Mouse (Mus musculus) gastrocnemius, postnatal 25 days (tissue): ENCODE measurements at regions not wholly inside any gene's neighbourhood (a gene's known extent, or its start where the extent isn't known, plus 50 kb on each side); places are given as distances from the start of the nearest gene placed in this dataset.

Experiments
- DNase-seq: peaks from one replicate; pipeline ENCODE4 v3.0.0; 2022

DNA sequence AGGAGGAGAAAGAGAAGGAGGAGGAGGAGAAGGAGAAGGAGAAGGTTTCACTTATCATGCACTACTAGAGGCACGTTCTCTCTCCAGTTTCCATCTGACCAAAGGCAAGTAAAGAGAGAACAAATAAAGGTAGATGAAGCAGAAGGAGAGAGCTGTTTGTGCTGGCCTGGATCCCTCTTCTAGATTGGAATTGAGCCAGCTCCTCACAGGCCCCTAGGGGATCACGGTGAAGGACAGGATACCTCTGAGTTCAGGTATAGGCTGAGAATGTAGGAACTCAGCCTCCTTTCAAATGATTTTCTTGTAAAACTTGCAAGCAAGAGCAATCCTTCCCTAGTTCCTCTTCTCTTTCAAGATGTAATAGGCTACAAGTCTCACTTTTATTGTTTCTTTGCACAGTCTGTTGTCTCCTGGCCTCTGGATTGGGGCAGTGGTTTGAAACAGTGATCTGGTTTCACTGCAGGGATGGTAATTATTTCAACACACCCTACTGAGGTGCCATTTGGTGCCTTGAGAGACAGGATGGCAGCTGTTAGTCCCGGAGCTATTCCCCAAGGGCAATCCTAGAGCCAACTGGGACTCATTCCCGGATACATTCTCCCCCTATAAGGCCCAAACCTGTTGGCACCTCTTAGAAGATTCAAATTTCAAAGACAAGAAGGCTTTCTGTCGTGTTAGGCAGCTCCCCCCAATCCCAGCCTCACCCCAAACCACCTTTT is 134.8 kb downstream of the Gm9817 start:
- peak; percentile 11 for DNase-seq

DNA sequence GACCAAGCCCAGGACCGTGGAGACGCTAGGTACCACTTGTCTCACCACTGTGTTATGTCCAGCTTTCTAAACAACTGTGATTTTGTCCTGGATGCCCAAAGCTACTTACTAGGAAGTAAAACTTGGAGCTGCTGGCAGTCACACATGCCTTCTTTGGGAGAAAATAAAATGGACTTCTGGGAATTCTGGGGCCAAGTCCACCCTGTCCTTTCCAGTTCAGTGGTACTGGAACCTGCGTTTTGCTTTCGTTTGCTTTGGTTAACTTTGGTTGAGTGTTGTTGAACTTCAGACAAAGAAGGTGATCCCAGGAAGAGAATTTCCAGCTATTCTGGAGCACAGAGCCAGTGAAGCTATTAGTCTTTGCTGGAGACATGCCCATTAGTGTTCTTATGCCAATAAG is 139.8 kb downstream of the Gm9817 start:
- DNase-seq, result no peak

DNA sequence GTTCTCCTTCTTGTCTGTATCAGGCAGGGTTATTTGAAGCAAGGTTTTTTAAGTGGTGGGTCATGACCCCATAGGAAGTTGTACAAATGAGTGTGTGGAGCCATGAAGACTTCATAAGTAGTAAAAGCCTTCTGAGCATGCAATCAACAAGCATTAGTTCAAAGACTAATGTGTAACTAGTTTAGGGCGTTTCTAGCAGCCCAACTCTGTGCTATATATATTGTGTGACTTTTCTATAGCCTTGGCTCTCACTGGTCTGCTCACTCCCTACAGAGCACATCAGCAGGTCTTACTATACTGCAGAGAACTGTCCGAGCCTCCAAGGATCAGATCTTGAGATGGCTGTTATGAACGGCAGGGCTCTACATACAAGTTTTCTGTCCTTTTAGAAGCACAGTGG is 141.2 kb downstream of the Gm9817 start:
- no peak for DNase-seq

DNA sequence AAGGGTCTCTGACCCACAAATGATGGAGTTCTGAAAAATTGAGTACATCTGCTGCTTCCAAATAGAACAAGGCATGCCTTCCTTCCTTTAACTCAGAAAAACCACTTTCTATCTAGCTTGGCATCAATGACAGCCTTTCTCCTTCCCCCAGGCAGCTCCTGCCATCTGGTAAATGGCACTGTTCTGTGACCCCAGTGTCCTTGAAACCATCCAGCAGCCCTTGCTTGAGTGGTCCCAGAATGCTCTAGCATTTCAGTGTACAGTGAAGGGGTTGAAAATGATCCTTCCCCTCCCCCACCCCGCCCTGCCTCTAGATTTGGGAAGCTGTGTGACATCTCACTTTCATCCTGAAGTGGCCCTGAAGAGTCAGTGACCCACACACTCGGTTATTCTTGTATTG is 152.3 kb downstream of the Gm9817 start:
- no peak for DNase-seq

DNA sequence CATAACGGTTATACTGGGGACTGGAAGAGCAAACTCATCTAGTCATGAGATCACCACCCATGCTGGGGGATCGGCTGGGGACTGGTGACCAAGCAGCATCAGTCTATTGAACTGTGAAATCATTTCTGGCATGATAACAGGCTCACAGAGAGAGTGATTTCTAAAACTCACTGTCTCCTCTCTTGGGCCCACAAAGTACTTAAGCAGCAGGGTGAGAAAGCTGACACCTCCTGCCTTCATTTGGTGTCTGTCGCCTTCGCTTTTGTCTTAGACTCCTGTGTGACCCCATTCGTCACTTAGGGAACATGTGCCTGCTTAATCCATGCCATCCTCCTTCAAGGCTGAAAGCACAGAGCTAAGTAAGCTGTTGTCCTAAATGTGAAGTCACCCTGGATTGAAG is 154.3 kb upstream of the Mylip start:
- no peak for DNase-seq

DNA sequence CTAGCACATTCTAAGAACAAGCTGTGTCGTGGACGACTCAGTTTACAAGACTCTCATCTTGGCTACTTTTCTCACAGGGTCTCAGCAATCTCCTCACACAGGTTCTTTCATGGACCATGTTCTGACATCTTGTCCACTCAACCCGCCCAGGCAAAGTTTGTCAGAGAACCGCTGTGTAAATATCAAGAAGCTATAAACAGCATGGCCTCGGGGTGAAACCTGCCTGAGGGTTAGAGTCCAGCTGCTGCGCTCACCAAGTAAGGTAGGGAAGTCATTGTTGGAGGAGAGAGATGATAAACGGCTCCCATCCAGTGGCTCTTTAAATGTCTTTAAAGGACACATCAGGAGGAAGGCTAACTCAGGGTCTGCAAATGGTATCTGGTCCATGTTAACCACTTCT is 151.3 kb upstream of the Mylip start:
- no peak for DNase-seq

DNA sequence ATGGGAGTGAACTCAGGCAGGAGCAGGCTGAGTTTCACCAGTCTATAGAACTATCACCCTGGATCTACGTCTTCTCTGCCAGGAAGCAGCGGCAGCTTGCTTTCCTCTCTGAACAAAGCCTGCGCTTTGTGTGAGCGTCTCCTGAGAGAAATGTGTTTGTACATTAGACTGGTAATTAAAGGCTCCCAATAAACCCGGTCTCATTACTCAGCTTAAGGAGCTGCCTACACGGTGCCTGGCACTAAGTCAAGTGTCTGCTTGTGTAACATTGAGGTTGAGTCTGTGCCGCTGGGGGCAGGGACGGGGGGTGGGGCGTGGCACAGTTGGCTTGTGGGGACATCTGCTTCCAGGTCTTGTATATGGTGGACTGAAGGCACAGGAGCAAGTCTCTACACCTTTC is 150.4 kb upstream of the Mylip start:
- no peak for DNase-seq

DNA sequence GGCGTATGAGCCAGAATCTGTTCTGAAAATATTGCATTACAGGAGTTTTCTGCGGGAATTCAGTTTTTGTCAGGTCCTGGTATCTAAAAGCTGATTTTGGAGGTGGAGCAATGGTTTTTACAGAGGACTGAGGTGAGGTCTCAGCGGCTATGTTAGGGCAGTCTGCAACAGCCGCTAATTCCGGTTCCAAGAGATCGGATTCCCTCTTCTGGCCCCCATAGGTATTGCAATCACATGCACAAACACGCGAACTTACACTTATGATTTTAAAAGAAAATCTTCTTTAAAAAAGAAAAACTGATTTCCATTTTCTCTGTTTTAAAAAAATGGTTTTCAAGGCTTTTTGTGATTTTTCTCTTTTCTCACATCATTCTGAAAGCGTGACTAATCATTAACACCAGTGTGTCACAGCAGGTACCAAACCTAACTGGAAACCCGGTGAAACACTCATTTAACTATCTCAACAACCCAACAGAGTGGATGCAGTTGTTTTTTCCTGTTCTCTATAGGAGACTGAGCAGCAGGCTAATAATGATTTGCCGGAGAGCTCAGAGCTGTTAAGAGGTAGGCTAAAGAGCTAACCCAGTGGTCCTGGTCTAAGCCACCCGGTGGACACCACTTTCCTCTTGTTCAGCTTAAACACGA is 149.4 kb upstream of the Mylip start:
- DNase-seq, result no peak

DNA sequence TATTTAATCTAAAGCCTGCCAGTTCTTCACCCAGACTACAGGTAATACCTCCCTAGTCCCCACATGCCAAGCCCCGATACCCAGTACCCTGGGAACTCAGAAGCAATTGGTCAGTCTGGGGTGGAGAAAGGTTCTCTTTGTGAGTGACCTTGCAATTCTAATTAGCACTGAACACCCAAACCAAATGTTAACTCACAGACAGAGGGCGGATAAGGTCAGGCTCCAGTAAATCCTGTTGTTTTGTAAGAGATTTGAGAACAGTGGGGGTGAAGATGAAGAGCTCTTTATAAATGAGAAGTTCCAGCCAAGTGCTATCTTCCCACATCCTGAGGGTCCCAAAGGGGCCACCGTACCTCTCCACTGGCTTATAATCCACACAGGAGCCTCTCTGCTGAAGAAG is 147.3 kb upstream of the Mylip start:
- DNase-seq, result no peak

DNA sequence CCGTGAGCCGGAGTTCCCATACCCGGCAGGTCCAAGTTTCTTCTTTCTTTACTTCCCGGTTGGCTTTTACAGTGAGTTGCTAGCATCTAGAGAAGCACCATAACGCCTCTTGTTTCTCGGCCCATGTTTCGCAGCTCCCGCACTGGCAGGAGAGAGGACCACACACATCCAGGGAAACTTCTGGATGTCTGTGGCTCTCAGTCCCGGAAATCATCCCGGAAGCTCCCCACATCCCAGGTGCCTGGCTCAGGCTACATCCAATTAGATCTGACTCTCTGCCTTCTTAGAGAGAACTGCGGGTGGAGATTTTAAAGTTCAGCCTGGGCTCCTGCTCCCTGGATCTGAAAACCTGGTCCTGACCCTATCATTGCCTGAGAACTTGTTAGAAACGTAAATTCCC is 146.8 kb upstream of the Mylip start:
- DNase-seq, result no peak

DNA sequence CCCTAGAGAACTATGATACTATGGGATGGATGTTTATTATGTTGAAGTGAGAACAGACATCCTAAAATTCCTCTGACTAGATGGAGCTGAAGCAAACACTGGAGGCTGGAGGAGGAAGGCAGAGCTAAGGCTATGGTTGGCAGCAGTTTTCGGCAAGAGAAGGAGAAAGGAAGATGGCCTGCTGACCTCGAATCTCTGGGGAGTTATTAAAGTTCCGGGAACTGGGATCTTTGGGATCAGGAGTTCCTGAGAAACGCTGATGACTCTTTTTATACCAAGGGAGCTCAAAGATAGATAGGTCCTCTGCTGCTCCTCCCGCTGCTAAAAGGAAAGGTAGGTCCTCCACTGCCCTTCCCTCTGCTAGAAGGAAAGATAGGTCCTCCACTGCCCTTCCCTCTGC is 143.9 kb upstream of the Mylip start:
- DNase-seq, result no peak

DNA sequence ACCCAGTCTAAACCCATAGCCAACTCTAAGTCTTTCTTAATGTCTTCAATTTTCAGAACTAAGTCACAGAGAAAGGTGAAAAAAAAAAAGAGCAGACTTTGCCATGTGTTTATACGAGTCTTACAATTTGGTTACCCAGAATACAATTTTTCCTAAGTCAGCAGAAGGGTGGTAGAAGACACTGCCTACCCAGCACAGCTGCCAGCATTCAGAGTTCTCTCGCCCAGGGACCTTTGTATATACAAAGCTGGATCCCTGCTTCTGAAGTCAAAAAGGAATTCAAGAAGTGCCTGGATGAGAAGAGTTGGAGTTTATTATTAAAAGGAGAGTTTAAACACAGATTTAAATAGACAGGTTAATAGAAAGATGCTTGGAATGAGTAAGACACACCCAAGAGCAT is 143.2 kb upstream of the Mylip start:
- DNase-seq, result no peak

DNA sequence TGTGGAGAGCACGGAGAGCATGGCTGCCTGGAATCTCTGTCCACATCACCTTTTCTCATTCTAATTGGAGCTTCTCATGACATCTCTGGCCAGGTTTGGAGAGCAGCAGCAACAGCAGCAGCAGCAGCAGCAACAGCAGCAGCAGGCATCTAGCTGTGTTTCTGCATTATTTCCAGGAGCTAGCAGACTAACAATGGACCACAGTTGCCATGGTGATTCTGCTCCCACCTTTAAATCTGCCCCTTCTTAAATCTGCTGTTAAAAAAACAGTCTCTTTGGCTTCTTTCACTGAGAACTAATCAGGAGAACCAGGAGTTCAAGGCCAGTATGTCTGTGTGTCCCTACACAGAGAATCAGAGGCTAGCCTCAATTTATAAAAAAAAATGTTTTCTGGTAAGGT is 139.5 kb upstream of the Mylip start:
- DNase-seq, result no peak

DNA sequence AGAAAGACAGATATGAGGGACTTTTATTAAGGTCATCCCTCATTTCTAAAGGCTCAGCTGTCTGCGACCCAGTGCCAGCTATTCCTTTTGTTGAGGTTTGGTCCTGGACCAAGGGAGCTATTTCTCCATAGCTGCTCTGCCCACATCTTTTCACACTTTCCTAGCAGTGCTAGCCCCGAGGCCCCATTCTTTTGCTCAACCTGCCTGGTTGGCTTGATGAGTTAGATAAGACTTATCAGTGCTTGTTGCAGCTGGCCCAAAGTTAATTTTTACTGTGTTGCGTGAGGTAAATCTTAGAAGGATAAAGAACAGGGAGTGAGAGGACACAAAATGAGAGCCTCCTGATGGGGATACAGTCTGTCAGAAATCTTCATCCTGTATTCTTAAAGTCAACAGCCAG is 138.5 kb upstream of the Mylip start:
- no peak for DNase-seq

DNA sequence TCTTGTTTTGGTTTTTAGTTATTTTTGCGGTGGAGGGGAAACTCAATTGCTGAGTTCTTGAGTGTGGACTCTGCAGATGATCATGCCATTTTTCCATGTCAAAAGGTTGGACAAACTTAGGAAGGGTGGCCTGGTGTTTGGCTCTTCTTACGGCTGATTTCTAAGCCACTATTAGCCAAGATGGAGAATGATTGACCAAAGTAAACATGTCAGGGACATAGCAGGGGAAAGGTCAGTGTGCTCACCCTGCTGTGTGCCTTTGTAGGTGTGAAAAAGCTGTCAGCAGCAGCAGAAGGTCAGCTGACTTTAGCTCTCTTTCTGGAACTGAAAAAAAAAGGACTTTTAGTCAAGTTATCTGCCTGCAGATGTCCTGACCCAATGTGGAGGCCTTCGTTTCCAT is 137.4 kb upstream of the Mylip start:
- DNase-seq, result no peak

DNA sequence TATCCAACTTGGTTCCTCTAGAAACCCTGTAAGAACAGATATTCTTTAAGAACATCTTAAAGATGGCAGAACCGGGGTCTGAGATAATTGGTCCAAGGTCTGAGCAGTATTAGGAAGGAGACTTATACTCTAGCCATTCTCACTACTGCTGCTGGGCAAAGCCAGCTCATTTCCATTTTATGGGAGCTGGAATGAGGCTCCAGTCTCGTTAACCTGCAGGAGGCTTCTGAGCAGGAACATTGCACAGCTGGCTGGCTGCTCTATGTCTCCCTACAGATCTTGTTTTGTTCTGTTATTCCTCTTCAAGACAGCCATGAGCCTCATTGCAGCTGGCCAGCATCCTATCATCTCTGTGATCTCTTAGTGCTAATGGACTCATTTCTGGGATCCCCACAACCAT is 136.3 kb upstream of the Mylip start:
- no peak for DNase-seq

DNA sequence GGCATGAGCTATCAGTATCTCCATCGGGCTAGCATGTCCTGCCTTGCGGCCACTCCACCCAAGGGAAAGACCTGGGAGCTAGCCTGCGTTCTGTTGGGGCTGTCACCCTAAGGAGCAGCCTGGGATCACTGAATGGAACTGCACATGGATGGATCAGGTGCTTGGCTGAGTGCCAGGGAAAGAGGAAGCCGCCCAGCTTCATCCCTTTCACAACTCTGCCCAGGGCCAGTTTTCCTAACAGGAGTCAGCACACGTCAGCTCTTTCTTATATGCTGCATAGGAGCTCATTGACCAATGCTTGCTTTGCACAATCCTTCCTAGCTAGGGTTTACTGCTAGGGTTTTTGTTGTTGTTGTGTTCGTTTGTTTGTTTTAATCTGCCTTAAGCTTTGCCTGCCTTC is 134.3 kb upstream of the Mylip start:
- DNase-seq, result no peak

DNA sequence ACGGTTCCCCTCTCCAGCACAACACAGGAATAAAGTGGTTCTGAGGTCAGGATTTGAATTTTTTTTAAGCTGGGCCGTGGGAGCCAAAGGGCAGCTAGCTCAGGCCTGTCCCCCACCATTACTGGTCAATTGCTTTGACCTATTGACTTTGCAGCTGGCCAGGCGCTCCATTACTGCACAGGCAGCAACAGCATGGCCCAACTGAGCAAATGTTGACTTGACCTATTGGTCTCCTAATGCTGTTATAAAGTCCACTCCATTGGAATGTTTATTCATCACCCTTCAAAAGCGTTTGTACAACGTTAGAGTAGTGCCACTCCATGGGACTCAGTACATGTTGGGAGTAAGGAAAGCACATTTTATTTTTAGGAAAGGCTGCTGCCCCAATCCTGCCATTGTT is 127.5 kb upstream of the Mylip start:
- no peak for DNase-seq

DNA sequence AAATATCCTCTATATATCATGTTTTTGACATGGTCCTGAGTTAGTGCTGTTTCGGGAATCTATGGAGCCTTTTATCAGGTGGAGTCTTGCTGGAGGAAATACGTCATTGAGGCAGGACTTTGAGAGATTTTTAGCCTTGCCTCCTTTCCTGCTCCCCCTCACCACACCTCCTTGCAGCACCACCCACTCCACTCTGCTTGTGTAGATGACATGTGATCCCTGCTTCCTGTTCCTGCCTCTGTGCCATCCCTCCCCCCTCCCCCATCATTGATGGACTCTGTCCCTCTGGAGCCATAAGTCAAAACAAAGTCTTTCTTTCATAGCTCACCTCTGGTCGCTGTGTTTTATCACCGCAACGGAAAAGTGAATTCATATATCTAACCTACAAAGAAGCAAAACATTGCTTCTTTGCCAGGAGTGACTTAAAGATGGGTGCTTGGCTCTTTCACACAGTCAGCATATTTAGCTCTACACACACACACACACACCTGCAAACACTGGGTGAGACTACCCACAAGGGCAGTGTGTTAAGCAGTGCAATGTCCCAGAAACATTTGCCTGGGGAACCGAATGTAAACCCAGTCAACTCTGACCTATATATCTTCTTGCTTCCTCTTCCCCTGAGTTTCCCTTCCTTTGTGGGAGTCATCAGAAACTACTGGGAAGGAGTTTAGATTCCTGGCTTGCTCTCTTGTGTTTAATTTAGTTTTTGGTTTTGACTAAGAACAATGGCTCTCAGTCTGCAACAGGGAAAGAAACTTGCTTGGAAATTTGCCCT is 123.1 kb upstream of the Mylip start:
- DNase-seq, result no peak

DNA sequence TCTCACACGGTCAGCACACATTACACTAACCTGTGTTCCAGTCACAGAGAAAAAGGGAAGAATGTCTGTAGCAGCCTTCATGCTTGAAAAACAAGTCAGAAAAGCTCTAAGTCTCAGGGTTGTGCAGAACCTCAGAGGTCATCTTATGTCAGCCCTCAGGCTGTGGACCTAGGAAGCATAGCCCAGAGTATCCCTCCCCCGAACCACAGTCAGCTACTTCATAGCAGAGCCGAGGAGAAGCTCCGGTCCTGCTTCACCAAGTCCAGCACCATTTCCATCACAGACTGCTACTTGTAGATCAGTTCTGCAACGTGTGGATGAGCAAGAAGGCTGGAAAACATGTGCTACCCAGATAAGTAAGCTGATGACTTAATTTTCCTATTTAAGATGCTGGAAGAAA is 122.1 kb upstream of the Mylip start:
- DNase-seq, result no peak

DNA sequence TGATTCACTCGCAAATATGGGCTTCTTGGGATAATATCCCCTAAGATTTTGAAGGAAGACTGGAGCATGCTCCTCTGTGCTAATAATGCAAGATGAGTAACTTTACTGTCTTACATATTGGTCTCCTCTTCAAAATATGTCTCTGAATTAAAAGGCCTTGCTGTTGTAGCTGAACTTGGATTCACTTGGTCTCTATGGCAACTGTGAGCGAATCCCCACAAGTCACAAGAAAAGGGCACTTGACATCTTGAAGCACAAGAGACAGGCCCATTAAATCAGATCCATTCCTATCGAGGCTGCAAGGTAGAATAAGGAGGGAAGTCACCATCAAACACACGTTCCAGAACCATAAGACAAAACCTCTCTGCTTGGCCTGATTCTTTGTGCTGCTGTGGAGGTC is 121.6 kb upstream of the Mylip start:
- DNase-seq, result no peak

DNA sequence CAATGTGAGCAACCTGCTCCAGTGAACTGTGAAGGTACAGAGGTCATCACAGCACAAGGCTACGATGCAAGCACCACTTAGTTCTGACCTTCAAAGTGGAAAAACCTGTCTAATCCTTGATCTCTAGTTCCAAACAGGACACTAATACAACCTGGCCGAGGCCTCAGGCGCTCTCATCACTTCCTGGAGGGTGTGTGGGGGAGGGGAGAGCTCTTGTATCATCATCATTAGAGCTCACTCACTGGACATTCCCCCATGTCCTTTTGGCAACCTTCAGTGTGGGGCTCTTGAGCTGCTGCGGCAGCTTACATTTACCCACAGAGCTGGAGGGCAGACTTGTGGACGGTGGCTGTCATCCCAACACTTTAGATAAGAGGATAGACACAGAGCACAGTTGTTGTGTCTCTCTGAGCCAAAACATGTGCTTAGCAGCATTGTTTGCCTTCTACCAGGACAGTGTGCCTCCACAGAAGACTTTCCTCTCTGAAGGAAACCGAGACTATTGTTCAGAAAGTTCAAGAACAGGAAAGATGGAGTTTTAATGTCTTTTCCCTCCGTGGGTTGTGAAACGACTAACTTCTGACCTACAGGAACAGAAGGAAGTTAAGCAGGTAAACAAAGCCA is 115.2 kb upstream of the Mylip start:
- peak; percentile 12 for DNase-seq

DNA sequence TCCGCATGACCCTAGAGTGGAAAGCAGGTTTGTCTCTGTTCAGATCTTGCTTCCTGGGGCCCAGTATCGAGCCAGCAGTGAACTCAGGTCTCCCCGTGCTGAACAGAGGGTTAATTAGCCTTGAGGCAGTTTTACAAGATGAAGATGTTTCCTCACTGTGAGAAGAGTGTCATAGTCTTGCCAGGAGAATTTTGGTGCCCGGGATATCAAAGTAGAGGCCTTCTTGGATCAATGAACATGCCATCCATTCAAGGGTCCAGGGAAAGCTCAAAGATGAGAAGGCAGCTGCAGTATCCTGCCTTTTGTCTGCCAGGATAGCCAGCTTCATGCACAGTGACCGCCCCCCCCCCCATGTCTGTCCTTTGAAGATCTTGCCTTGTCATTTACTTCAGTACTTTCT is 114.2 kb upstream of the Mylip start:
- DNase-seq, result no peak
